Mouse (Mus musculus): ENCODE data around the gene Apol7e. TPM values are rescaled to one million over a fixed set of nuclear protein-coding genes. Genes with fewer than 3 reads are reported as not detected.
"Not testable (repeated sequence)": the region's sequence is repeated elsewhere in the genome, so short reads cannot be mapped to it uniquely, and the experiment has no call there.

Gene Apol7e
- total RNA-seq (2015; ENCODE audit: low replicate concordance) (0.84 TPM in 1 of 2 replicates, not detected in the other), total RNA-seq (2017; ENCODE audit: low replicate concordance) (not detected in 2 replicates)

- not testable (repeated sequence) for ATAC-seq (replicated peaks; ENCODE audit: low FRiP score, poor library complexity, severe bottlenecking)
Observed at GRCm38 (mm10) chr15:77698656-77699055, at the start of gene Apol7e. Gene Apol7e (plus strand): TSS chr15:77698857.

GRCm38 (mm10) chr15:77651143-77651542 is 47.5 kb upstream of the Apol7e start:
- ATAC-seq (replicated peaks; ENCODE audit: low FRiP score, poor library complexity, severe bottlenecking) = peak; percentile 81

- ATAC-seq (replicated peaks; ENCODE audit: low FRiP score, poor library complexity, severe bottlenecking) = peak; percentile 71
Observed at GRCm38 (mm10) chr15:77659773-77660172, 38.9 kb upstream of the Apol7e start.

GRCm38 (mm10) chr15:77661841-77662240 is 36.8 kb upstream of the Apol7e start:
- ATAC-seq (replicated peaks; ENCODE audit: low FRiP score, poor library complexity, severe bottlenecking) = 0 out of 2 replicates have a peak, but pooled peaks have one; percentile 55

GRCm38 (mm10) chr15:77674081-77674480 is 24.6 kb upstream of the Apol7e start:
- not testable (repeated sequence) for ATAC-seq (replicated peaks; ENCODE audit: low FRiP score, poor library complexity, severe bottlenecking)

GRCm38 (mm10) chr15:77683944-77684343 is 14.7 kb upstream of the Apol7e start:
- ATAC-seq (replicated peaks; ENCODE audit: low FRiP score, poor library complexity, severe bottlenecking) = not testable (repeated sequence)

- ATAC-seq (replicated peaks; ENCODE audit: low FRiP score, poor library complexity, severe bottlenecking) = not testable (repeated sequence)
Observed at GRCm38 (mm10) chr15:77691532-77692311, 6.9 kb upstream of the Apol7e start.

GRCm38 (mm10) chr15:77694687-77695295 is 3.9 kb upstream of the Apol7e start:
- ATAC-seq (replicated peaks; ENCODE audit: low FRiP score, poor library complexity, severe bottlenecking) = peak; percentile 63; the same call in 1 of the 2 replicates

- not testable (repeated sequence) for ATAC-seq (replicated peaks; ENCODE audit: low FRiP score, poor library complexity, severe bottlenecking)
Observed at GRCm38 (mm10) chr15:77705306-77705705, 6.6 kb downstream of the Apol7e start.

- not testable (repeated sequence) for ATAC-seq (replicated peaks; ENCODE audit: low FRiP score, poor library complexity, severe bottlenecking)
Observed at GRCm38 (mm10) chr15:77708936-77709335, 10.3 kb downstream of the Apol7e start.

GRCm38 (mm10) chr15:77718240-77718639 is 19.6 kb downstream of the Apol7e start:
- not testable (repeated sequence) for ATAC-seq (replicated peaks; ENCODE audit: low FRiP score, poor library complexity, severe bottlenecking)

GRCm38 (mm10) chr15:77721509-77721908 is 22.9 kb downstream of the Apol7e start:
- ATAC-seq (replicated peaks; ENCODE audit: low FRiP score, poor library complexity, severe bottlenecking) = not testable (repeated sequence)

- ATAC-seq (replicated peaks; ENCODE audit: low FRiP score, poor library complexity, severe bottlenecking) = peak; percentile 28; the same call in 1 of the 2 replicates
Observed at GRCm38 (mm10) chr15:77724208-77724911, 25.7 kb downstream of the Apol7e start.

GRCm38 (mm10) chr15:77725393-77726020 is 26.9 kb downstream of the Apol7e start:
- ATAC-seq (replicated peaks; ENCODE audit: low FRiP score, poor library complexity, severe bottlenecking) = not testable (repeated sequence)

- peak; percentile 63 for ATAC-seq (replicated peaks; ENCODE audit: low FRiP score, poor library complexity, severe bottlenecking)
Observed at GRCm38 (mm10) chr15:77727139-77727538, 28.5 kb downstream of the Apol7e start.

- not testable (repeated sequence) for ATAC-seq (replicated peaks; ENCODE audit: low FRiP score, poor library complexity, severe bottlenecking)
Observed at GRCm38 (mm10) chr15:77727745-77728144, 29.1 kb downstream of the Apol7e start.

GRCm38 (mm10) chr15:77728739-77729138 is 30.1 kb downstream of the Apol7e start, which contains the start of gene Apol9b:
Gene Apol9b (plus strand): TSS chr15:77729039.
- ATAC-seq (replicated peaks; ENCODE audit: low FRiP score, poor library complexity, severe bottlenecking) = not testable (repeated sequence)

GRCm38 (mm10) chr15:77731605-77732004 is 32.9 kb downstream of the Apol7e start:
- ATAC-seq (replicated peaks; ENCODE audit: low FRiP score, poor library complexity, severe bottlenecking) = no peak

- ATAC-seq (replicated peaks; ENCODE audit: low FRiP score, poor library complexity, severe bottlenecking) = not testable (repeated sequence)
Observed at GRCm38 (mm10) chr15:77732851-77733250, 34.2 kb downstream of the Apol7e start.

- not testable (repeated sequence) for ATAC-seq (replicated peaks; ENCODE audit: low FRiP score, poor library complexity, severe bottlenecking)
Observed at GRCm38 (mm10) chr15:77733380-77733779, 34.7 kb downstream of the Apol7e start.
